Mouse (Mus musculus): ENCODE measurements around the gene Eif4e2.

Gene Eif4e2

DNA sequence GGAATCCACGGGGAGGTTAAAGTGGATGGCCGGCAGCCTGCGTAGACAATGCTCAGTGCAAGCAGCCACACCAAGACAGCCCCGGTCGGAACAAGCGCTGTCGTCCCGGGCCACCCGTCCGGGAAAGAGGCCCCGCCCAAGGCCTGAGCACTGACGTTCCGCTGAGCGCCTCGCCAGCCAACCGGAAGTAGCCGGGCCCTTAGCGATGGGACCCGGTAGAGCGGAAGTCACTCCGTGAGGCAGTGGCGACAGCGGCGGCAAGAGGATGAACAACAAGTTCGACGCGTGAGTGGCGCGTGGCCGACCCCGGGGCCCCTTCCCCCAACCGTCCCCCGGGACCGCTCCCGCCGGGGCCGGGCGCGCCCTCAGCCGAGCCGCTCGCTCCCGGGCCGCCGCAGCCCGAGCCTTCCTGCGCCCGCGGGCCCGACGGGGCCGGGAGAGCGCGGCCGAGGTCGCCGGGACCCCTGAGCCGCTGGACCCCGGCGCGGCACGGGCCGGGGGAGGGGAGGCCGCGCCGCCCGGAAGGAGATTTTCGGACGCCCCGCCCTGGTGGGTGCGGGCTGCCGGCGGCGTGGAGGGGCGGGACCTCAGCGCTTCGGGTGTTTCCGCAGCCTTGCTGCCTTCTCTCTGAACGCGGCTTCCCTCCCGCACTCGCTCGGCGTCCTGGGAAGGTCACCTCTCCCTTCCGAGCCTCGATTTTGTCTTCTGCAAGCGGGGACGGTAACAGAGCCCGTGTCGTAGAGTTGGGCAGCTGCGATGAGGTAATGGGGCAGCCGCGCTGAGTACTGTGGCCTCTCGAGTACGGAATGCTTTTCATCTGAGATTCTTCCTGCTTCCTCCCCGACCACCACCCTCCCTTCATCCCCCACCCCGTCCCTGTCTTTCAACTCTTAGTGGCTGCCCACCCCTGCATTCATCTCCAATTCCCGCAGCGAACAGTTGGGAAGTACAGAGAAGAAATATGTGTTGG is at the start of gene Eif4e2:
Eif4e2 (plus strand) TSS at position 180 of the 970 bp plus-strand sequence.
- in situ Hi-C loops (cut with MboI, MseI) = no loop called here

DNA sequence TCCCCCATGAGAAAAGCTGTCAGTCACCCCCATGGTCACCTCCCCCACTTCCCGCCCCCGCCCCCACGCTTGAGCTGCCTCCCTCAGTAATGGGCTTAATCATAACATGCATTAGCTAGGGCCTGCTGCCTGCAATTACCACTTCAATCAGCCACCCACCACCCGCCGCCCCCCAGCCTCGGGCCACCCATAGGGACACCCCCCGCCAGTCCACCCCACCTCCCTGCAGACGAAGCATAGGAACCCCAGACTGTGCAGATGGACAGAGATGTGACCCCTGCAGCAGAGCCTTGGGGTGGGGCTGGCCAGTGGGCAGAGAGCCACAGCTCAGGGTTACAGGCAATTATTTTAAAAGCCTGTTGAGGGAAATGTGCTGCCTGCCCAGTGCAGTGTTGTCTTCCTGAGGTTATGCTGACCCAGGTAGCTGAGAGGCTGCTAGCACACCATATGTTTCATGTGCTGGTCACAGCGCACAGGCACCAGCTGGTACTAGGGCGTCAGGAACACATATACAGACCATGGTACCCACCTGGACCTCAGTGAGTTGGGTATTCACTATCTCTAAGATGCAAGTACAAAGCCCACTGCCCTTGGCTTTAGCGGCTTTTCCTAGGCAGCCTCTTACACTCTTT is 49.4 kb upstream of the Eif4e2 start:
- in situ Hi-C loops (cut with MboI, MseI) = loop anchor here in 1 of 2 experiments (25.0 kb wide), 1 partner anchor 1173 kb away; no protein-coding TSS in a partner anchor

DNA sequence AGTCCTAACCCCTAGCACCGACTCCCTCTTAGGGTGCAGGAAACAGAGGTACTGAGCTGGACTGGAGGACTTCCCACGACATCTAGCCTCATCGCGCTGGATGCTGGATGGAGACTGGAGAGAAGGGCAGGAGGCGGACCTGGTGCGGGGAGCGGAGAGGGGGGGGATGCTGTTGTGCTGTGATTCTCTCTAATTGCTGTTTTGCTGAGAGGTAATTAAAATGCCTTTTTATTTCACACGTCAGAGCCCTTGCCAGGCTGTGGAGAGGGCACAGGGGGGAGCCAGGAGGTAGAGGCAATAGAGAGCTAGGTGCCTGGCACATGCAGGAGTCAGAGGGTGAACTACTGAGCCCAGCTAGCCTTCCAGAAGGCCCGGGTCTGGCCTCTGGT is 48.9 kb upstream of the Eif4e2 start:
- in situ Hi-C loops (cut with MboI, MseI) = loop anchor here in 1 of 2 experiments (25.0 kb wide), 1 partner anchor 1173 kb away; no protein-coding TSS in a partner anchor

DNA sequence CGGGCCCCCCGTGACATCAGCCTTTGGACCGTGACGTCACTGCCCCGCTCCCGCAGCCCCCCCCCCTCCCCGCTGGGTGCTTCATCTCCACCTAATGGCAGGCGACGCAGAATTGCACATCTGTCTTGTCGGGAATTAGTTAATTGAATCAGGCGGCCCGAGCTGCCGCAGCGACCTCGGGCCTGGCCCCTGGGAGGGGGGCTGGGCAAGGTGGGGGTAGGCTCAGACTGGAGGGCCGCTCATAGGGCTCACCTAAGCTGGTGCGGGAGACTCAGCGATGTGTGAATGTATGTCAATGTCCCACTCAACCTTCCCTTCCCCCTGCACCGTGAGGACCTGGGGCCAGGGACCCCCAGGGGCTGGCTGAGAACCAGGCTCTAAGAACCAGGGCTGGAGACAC is 43.3 kb upstream of the Eif4e2 start:
- in situ Hi-C loops (cut with MboI, MseI) = loop anchor here (5.0 to 25.0 kb wide), 2 partner anchors 37 to 1167 kb away; no protein-coding TSS in a partner anchor

DNA sequence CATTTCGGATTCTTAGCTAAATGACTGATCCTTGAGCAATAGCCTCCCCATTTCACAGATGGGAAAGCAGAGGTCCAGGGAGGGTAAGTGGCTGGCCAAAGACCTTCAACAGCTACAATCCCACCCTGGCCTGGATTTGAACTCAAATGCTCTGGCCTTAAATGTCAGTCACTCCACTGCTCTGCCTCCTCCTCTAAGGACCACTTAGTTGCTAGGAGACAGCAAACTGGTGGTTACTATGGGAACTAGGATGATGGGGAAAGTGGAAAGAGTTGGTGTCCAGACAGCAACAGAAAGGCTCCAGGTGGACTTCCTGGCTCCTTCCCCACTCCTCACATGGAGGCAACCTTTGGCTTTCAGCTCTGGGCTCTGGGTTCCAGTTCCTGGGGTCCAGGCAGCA is 42.4 kb upstream of the Eif4e2 start:
- in situ Hi-C loops (cut with MboI, MseI) = loop anchor here (5.0 to 25.0 kb wide), 2 partner anchors 36 to 1166 kb away; no protein-coding TSS in a partner anchor

DNA sequence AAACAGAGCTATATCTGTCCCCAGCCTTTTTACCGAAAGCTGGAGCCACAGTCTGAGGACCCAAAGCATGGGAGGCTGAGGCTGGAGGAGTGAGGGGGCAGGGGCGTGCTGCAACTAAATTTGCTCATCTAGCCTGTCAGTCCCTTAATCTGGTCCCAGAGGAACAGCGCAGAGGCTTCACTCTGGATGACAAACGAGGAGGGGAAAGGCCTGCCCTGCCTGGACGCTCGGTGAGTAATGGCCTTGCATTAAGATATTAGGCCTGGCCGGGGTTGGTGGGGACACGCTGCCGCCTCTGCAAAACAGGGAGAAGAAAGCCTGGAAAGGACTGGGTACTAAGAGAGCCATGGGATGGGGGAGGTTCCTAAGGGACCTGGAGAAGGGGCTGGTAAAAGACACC is 41.4 kb upstream of the Eif4e2 start:
- in situ Hi-C loops (cut with MboI, MseI) = loop anchor here (5.0 to 25.0 kb wide), 2 partner anchors 35 to 1165 kb away; no protein-coding TSS in a partner anchor

DNA sequence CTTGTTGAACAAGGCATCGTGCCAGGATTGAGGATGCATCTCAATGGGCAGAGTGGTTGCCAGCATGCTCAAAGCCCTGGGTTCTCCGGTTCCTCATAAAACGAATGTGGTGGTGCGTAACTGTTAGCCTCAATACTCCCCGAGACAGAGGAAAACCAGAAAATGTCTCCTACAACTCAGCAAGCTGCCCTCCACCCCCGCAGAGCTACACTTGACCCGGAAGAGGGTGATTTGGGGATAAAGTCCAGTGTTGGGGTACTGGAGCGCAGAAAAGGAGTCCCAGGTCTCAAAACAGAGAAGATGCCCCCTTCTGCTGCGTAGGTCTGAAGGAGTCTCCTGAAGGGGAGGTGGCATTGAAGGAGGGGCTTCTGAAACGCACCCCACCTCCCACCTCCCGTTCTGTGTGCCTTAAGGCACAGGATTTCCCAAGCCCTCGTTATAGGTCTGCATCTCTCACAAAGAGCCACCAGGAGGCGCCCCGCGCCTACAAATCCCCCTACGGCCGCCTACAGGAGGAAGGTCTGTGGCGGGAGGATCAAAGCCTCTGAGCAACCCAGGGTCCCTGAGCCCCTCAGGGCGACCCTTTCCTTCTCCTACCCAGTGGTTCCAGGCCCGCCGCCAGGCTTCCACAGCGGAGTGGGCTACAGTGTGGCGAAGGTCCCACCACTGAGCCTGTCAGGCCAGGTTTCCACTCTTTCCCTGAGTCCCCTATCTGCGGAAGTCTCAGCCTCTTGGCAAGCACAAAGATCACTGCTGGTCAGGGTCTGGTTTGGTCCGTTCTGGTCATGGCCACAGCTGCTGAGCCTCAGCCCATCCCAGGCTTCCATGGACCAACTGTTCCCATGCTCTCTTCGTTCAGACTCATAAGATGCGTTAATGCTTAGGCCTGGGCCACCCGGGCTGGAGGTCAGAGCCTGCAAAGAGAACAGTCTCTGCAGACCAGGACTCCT is 39.4 kb upstream of the Eif4e2 start:
- in situ Hi-C loops (cut with MboI, MseI) = loop anchor here (5.0 to 25.0 kb wide), 2 partner anchors 33 to 1163 kb away; no protein-coding TSS in a partner anchor

DNA sequence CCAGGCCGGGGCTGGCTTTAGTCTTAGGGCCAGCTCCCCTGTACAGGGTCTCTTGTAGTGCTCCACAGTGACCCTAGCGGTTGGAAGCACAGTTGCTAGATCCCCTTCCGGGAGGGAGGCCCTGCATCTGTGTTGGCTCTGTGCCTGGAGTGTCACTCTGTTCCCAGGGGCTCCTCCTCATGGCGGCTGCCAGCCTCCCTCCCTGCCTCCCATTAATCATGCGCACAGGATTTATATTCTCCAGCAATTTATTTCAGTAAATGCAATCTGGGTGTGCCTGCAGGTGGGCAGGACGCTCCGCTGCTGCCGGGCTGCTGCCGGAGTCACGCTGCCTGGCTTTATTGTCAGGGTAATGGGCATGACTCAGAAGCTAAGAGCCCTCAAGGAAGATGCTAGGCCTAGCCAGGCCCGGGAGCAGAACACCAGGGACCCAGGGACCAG is 37.8 kb upstream of the Eif4e2 start:
- in situ Hi-C loops (cut with MboI, MseI) = no loop called here

DNA sequence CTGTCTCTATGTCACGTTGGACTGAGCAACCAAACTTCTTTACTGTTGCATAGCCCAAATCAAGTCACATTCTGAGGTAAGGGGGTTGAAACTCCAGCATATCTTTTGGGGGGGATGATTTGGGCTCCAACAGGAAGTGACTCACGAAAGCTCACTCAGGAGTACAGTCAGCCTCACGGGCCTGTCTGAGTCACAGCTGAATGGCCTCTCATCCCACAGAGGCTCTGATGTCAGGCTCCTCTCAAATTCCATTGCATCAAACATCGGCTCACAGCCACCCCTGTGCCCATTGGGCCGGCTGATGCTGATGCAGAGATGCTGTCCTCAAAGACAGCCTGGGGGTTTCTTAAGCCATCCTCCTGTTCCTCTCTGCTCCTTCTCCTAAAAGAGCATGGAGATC is 32.8 kb upstream of the Eif4e2 start:
- in situ Hi-C loops (cut with MboI, MseI) = no loop called here

DNA sequence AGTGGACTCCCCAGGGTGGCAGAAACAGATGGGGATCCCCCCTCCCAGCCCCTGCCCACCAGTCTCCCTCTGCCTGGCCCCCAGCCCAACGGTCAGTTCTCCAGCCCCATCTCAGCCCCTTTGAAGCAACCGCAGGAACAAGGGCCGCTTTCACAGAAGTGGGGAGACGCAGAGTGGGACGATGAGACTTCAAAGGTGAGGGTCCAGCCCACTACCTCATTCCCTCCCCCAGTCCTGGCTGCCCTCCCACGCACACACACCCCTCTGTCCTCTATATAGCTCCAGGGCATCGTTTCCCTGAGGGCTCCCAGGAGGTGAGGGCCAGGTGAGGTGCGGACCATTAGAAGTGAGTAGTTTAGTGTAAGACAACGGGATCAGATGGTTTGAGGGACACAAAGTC is 30.7 kb upstream of the Eif4e2 start, which contains the start of gene Prss56:
Prss56 (plus strand) TSS at position 301 of the 400 bp plus-strand sequence.
- in situ Hi-C loops (cut with MboI, MseI) = no loop called here

DNA sequence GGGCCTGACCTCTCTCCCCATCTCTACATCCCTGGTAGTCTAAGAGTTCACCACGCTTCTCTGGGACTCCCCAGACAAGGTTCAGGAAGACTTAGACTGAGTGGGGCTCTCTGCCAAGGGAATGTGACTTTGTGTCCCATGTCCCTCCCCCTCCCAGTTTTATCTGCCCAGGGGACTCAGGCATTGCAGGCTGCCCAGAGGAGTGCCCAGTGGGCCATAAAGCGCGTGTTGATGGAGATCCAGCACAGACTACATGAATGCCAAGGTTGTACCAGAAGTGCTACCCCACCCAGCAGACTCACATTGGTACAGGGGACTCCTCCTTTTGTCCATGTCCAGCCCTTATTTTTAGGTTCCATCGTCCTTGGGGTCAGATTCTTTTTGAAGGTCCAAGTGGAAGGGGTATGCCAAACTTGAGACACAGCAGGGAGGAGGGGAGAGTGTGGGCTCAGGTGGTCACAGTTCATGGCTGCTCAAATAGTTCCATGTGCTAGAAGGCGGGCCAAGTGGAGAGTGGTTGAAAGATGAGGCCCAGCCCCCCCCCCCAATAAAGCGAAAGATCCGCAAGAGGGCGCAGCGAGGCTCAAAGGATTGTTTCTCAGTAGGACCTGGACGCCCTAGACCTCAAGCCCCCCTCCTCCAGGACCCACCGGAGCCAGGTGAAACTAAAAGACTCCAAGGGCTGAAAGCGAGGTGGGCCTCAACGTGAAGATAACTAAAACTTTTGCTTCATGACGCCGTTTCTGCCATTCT is 29.5 kb upstream of the Eif4e2 start:
- in situ Hi-C loops (cut with MboI, MseI) = no loop called here

DNA sequence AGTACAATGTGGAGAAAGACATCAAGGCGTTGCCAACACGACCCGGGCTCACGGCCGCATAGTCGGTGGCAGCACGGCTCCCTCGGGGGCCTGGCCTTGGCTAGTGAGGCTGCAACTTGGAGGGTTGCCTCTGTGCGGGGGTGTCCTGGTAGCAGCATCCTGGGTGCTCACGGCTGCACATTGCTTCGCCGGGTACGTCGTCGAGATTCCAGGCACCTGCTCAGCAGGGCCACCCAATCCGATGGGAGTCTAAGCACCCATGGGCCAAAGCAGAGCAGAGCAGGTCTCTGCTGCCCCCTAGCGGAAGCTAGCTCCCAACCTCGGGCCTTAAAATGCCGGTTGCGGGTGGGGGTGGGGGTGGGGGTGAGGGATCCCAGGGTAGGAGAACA is 29.0 kb upstream of the Eif4e2 start:
- in situ Hi-C loops (cut with MboI, MseI) = loop anchor here (5.0 kb wide), 1 partner anchor 82 kb away; the partner anchor contains the start of gene Alpi (in 2 of the 2)

DNA sequence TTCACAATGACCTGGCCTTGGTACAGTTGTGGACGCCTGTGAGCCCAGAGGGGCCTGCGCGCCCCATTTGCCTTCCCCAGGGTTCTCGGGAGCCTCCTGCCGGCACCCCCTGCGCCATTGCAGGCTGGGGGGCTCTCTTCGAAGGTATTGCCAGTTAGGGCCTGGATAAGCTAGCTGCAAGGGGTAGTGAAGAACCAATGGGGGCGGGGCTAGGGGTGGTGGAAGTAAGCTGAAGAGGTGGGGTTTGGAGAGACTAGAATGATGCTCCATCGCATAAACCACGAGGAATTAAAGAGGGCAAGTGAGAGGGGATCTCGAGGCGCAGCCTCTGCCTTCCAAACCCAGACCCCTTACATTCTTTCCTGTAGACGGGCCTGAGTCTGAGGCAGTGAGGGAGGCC is 28.2 kb upstream of the Eif4e2 start:
- in situ Hi-C loops (cut with MboI, MseI) = loop anchor here (5.0 kb wide), 1 partner anchor 83 kb away; the partner anchor contains the start of gene Alpi (in 2 of the 2)

DNA sequence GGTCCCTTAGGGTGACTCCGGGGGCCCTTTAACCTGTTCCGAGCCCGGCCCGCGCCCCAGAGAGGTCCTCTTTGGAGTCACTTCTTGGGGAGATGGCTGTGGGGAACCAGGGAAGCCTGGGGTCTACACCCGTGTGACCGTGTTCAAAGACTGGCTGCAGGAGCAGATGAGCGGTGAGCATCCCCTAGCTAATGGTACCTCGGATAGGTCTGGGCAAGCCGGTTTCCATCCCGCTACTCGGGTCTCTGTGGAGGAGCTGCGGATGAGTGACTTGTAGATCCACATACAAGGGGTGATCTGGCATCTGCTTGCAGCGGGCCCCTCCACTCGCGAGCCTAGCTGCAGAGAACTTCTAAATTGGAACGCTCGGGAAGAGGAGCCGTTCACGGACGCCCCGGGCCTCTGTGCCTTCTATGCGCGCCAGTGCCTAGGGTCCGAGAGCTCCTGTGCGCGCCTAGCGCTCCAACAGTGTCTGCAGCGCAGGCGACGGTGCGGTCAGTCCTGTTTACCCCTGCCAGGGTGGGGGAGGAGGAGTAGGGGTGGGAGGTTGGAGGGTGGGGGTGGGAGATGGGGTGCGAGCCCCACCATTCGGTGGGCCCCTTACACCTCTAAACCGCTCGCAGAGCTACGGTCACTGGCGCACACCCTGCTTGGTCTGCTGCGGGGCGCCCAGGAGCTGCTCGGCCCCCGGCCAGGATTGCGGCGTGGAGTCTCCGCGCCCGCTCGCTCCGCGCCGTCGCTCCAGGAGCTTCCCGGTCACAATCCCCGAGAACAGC is 27.3 kb upstream of the Eif4e2 start:
- in situ Hi-C loops (cut with MboI, MseI) = loop anchor here (5.0 kb wide), 1 partner anchor 84 kb away; the partner anchor contains the start of gene Alpi (in 2 of the 2)

DNA sequence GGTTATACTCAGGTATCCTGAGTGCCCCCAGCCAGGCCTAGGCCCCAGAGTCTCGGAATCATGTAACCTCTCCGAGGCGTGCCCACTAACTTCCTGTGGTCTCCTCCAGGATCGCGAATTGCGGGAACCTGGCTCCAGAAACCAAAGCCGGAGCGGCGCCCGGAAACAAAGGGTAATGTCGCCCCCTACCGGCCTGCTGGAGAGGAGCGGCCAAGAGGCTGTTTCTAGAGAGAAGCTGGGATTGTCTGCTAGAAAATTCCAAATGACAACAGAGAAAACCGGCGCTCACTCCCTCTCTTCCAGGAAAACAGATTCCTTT is 26.7 kb upstream of the Eif4e2 start:
- in situ Hi-C loops (cut with MboI, MseI) = loop anchor here (5.0 kb wide), 1 partner anchor 85 kb away; the partner anchor contains the start of gene Alpi (in 2 of the 2)

DNA sequence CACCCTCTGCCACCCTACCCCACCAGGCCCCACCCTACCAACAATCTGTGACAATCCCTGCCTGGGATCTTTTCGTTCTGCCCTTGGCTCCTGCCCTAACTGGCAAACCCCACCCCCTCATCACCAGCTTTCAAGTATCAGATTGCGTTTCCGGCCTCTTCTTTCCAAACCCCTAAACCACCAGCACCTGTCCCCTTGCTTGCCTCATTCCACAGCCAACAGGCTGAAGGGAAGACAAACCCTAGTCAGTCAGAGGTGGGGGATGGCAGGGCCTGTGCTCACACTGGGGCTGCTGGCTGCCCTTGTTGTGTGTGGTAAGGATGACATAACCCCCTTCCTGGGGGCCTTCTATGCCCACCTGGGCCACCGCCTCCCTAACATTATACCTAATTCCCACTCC is 23.3 kb upstream of the Eif4e2 start, which contains the start of gene Chrnd:
Chrnd (plus strand) TSS at position 179 of the 400 bp plus-strand sequence.
- in situ Hi-C loops (cut with MboI, MseI) = no loop called here

DNA sequence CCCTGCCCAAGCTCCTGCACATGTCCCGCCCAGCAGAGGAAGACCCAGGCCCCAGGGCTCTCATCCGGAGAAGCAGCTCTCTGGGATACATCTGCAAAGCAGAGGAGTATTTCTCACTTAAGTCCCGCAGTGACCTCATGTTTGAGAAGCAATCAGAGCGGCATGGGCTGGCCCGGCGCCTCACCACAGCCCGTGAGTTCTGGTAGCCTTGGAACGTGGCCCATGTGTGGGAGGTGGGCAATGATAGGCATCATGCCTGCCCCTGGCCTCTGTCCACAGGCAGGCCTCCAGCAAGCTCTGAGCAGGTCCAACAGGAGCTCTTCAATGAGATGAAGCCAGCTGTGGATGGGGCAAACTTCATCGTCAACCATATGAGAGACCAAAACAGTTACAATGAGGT is 16.4 kb upstream of the Eif4e2 start:
- in situ Hi-C loops (cut with MboI, MseI) = no loop called here

DNA sequence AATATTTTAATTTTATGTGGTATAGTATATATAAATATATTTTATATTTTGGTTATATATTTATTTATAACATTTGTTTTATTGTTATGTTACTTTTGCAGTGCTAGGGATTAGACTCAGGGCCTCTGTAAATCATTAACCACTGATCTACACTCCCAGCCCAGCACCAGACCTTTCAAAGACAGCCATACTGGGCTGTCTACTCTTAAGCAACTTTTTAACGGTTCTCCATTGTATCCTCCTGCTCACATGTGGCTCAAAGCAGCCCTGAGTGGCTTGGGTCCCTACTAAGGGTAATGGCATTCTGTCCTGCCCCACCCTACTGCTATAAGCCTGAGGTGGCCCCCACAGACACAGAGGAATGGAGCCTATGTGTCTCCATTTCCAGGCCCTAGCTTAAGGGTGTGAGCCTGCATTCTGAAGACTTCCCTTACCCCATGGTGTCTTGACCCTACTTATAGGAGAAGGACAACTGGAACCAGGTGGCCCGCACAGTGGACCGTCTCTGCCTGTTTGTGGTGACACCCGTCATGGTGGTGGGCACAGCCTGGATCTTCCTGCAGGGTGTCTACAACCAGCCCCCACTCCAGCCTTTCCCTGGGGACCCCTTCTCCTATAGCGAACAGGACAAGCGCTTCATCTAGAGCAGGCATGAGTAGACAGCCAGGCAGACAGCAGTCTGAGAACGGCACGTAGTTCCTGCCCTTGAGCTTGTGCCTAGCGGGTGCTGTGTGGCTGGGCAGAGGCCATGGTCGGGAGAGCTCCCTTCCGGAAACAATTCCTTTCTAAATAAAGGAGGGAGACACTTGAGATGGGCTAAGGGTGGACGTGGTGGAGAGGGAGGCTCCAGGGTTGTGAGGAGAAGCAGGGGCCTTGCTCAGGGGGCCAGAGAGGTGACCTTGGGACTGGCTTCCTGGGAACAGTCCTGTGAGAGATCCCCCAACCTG is 15.3 kb upstream of the Eif4e2 start:
- in situ Hi-C loops (cut with MboI, MseI) = no loop called here
